Mouse (Mus musculus): ENCODE data around the gene Odr4. TPM values are rescaled to one million over a fixed set of nuclear protein-coding genes. Genes with fewer than 3 reads are reported as not detected.
A peak's percentile ranks its signal among the peaks of the same experiment; 100 is the strongest.

Gene Odr4
- polyA plus RNA-seq (2015; fragmentation: Nextera tagmentation; extraction: Ambion mirVana): 34.3 and 38.9 TPM in 2 replicates

DNA sequence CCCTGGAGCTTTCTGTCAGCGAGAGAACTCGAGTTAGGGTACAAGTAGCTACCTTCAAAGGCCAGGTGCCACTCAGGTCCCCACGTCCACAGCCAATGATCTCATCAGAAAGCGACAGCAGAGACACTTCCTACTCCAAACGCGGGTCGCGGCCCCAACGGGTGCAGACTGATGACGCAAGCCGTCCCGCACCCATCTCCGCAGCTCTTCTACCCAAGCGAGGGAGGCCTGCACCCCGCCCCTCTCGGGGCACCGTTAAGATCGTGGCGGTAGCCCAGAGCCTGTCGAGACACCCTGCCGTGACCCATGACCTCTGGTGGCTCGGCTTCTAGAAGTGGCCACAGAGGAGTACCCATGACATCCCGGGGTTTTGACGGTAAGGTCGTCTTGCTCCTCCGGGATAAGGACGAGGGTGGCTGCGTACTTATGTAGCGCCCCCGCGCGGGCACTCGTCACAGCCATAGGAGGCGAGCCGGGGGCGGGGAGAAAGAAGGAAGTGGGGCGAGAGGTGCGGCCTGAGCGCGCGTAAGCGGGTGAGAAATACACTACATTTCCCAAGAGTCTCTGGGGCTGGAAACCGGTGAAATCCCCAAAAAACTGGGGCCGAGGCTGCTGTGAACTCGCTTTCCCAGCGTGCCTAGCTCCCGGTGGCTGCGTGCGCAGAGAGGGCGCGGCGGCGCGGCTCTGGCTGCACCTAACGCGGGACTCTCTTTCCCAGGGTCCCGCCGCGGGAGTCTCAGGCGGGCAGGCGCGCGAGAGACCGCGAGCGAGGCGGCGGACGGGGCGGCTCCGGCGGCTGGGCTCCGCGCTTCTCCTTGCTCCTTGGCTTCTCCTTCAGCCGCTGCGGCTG is at the start of gene Odr4, which contains the start of gene Tpr:
Gene Odr4 (minus strand): TSS at position 443 of the 850 bp plus-strand sequence.
Gene Tpr (plus strand): TSS at position 201 of the 850 bp plus-strand sequence.
- under 1% methylated on average over 67 of the region's 76 CpGs for WGBS
- Histone ChIP-seq H3K27ac (ENCODE audit: low read length) (peak within 1 kb of the TSS; percentile 97), H3K4me2 (ENCODE audit: low read depth, low read length) (peak within 1 kb of the TSS; percentile 70), H3K9me3 (ENCODE audit: control insufficient read depth, low read length) (no peaks in the 10 kb centered on the region), H3K9ac (ENCODE audit: low read length) (peak within 1 kb of the TSS; percentile 88), H3K4me3 (ENCODE audit: low read length) (peak within 1 kb of the TSS; percentile 94), H3K27me3 (ENCODE audit: control insufficient read depth, insufficient read depth, low read depth, low read length) (no peaks in the 10 kb centered on the region), H3K4me1 (replicated peaks; ENCODE audit: control insufficient read depth, insufficient read depth, low read length) (peaks cover 4% of the 10 kb centered on the region; the same call in 1 of the 2 replicates), H3K36me3 (ENCODE audit: control insufficient read depth, insufficient read depth, low read length) (peaks cover 21% of the 10 kb centered on the region)
- ATAC-seq (ENCODE audit: low read depth): peak; percentile 98

DNA sequence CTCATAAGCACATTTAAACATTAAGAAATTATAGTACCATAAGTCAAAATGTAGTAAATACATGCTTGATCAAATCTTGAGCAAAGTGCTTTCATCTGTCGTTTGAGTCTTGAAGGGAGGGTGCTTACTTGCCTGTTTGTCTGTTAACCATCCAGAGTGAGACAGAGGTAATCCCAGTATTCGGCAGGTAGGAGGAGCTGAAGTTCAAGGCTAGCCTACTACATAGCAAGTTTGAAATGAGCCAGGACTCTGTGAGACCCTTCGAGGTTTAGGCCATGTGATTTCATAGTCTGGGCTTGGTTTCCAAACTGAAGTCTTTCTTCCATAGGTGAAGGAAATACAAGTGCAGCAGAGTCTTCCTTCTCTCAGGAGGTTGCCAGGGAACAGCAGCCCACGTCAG is 48.9 kb upstream of the Odr4 start:
- no peaks in the 10 kb centered on the region for H3K9me3 ChIP-seq (ENCODE audit: control insufficient read depth, low read length)

DNA sequence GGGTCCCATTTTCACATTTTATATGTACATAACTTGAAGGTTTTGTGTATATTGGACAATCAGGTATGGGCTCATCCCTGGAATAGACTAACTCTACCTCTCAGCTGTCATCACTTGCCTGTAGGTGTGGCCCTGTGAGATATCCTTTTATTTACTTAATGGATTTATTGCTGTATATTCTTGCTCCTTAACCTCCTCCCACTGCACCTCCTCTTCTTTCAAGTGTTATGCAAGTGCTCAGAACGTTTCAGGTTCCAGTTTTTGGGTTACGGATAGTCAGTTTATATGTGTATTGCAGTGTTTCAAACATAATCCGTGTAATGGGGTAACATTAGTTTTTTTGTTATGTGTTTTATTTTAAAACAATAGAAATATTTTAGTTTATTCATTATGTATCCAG is 45.8 kb upstream of the Odr4 start:
- 88% methylated on average over 3 of the region's 3 CpGs for WGBS
- H3K4me1 ChIP-seq (replicated peaks; ENCODE audit: control insufficient read depth, insufficient read depth, low read length): no peaks in the 10 kb centered on the region
- no peak overlapping the region for H3K9ac ChIP-seq (ENCODE audit: low read length)
- ATAC-seq (ENCODE audit: low read depth): no peak
- H3K27me3 ChIP-seq (ENCODE audit: control insufficient read depth, insufficient read depth, low read depth, low read length): no peaks in the 10 kb centered on the region
- H3K36me3 ChIP-seq (ENCODE audit: control insufficient read depth, insufficient read depth, low read length): peaks cover 50% of the 10 kb centered on the region
- H3K4me2 ChIP-seq (ENCODE audit: low read depth, low read length): no peak overlapping the region
- no peaks in the 10 kb centered on the region for H3K9me3 ChIP-seq (ENCODE audit: control insufficient read depth, low read length)
- no peak overlapping the region for H3K4me3 ChIP-seq (ENCODE audit: low read length)
- H3K27ac ChIP-seq (ENCODE audit: low read length): no peak overlapping the region

More for the DNA sequence above, 48.9 kb upstream of the Odr4 start:
- Histone ChIP-seq H3K4me2 (ENCODE audit: low read depth, low read length) (no peak overlapping the region), H3K36me3 (ENCODE audit: control insufficient read depth, insufficient read depth, low read length) (peaks cover 50% of the 10 kb centered on the region), H3K4me3 (ENCODE audit: low read length) (no peak overlapping the region), H3K9ac (ENCODE audit: low read length) (no peak overlapping the region), H3K27ac (ENCODE audit: low read length) (no peak overlapping the region), H3K27me3 (ENCODE audit: control insufficient read depth, insufficient read depth, low read depth, low read length) (no peaks in the 10 kb centered on the region), H3K4me1 (replicated peaks; ENCODE audit: control insufficient read depth, insufficient read depth, low read length) (no peaks in the 10 kb centered on the region)
- 70% methylated on average over 4 of the region's 4 CpGs for whole genome bisulfite sequencing
- no peak for ATAC-seq (ENCODE audit: low read depth)

DNA sequence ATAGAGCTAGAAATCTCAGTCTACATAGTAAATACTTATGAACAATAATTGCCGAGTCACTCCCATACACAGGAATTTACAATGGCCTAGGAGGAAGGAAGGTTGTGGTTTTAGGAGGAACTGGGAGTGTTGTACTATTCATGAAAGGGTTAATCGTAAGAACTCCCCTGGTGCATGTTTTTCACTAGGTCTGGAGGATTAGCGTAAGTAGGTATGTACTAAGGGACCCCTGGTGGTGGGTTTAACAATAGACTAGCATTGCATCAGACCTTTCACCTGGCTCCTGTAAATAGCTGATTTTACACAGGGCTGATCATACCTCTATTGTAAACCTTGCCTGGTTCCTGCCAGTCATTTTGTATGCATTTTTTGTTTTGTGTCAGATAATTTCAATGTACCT is 33.3 kb upstream of the Odr4 start:
- Histone ChIP-seq H3K9ac (ENCODE audit: low read length) (no peak overlapping the region), H3K27ac (ENCODE audit: low read length) (no peak overlapping the region), H3K36me3 (ENCODE audit: control insufficient read depth, insufficient read depth, low read length) (peaks cover 60% of the 10 kb centered on the region), H3K27me3 (ENCODE audit: control insufficient read depth, insufficient read depth, low read depth, low read length) (no peaks in the 10 kb centered on the region), H3K4me2 (ENCODE audit: low read depth, low read length) (no peak overlapping the region), H3K4me1 (replicated peaks; ENCODE audit: control insufficient read depth, insufficient read depth, low read length) (no peaks in the 10 kb centered on the region), H3K9me3 (ENCODE audit: control insufficient read depth, low read length) (no peaks in the 10 kb centered on the region), H3K4me3 (ENCODE audit: low read length) (no peak overlapping the region)
- no peak for ATAC-seq (ENCODE audit: low read depth)
- WGBS: 76% methylated on average over 3 of the region's 3 CpGs

DNA sequence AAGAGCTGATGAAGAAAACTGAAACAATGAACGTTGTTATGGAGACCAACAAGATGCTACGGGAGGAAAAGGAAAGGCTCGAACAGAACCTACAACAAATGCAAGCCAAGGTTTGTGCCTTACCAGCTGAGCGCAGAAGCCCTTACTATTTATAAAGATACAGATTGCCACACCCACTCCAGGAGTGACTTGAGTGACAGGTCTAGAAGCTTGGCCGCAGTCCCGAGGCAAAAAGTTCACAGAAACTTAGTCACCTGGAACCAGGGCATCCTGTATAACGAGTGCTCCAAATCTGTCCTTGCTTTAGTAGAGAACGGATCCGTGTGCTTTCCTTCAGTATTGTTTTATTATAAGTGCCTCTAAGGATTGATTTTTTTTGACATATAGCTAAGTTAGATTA is 32.8 kb upstream of the Odr4 start:
- H3K27ac ChIP-seq (ENCODE audit: low read length): no peak overlapping the region
- no peaks in the 10 kb centered on the region for H3K27me3 ChIP-seq (ENCODE audit: control insufficient read depth, insufficient read depth, low read depth, low read length)
- H3K4me1 ChIP-seq (replicated peaks; ENCODE audit: control insufficient read depth, insufficient read depth, low read length): no peaks in the 10 kb centered on the region
- no peak overlapping the region for H3K4me2 ChIP-seq (ENCODE audit: low read depth, low read length)
- H3K9me3 ChIP-seq (ENCODE audit: control insufficient read depth, low read length): no peaks in the 10 kb centered on the region
- peaks cover 58% of the 10 kb centered on the region for H3K36me3 ChIP-seq (ENCODE audit: control insufficient read depth, insufficient read depth, low read length)
- WGBS: 91% methylated on average over 9 of the region's 9 CpGs
- H3K9ac ChIP-seq (ENCODE audit: low read length): no peak overlapping the region
- ATAC-seq (ENCODE audit: low read depth): no peak
- H3K4me3 ChIP-seq (ENCODE audit: low read length): no peak overlapping the region

DNA sequence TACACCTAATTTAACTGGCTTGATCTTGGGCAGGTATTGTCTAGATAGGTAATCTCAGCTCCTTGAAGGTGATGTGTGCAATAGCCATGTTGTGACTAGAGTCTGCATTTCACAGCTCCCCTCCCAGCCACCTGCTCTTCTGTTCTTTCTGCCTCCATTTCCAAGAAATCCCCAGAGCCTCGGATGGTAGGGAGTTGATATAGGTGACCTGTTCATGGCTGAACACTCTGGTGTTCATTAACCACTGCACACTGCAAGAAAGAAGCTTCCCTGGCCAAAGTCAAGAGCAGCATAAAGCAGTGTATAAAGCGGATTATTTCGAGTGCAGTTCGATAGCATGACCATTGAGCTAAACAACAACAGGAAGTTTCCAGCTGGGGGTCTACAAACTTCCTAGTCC is 25.5 kb upstream of the Odr4 start:
- no peak overlapping the region for H3K27ac ChIP-seq (ENCODE audit: low read length)
- H3K9me3 ChIP-seq (ENCODE audit: control insufficient read depth, low read length): no peaks in the 10 kb centered on the region
- no peak overlapping the region for H3K9ac ChIP-seq (ENCODE audit: low read length)
- H3K4me3 ChIP-seq (ENCODE audit: low read length): no peak overlapping the region
- H3K4me2 ChIP-seq (ENCODE audit: low read depth, low read length): no peak overlapping the region
- no peak for ATAC-seq (ENCODE audit: low read depth)
- no peaks in the 10 kb centered on the region for H3K27me3 ChIP-seq (ENCODE audit: control insufficient read depth, insufficient read depth, low read depth, low read length)
- H3K36me3 ChIP-seq (ENCODE audit: control insufficient read depth, insufficient read depth, low read length): peaks cover 56% of the 10 kb centered on the region
- no peaks in the 10 kb centered on the region for H3K4me1 ChIP-seq (replicated peaks; ENCODE audit: control insufficient read depth, insufficient read depth, low read length)
- 90% methylated on average over 4 of the region's 4 CpGs for WGBS

DNA sequence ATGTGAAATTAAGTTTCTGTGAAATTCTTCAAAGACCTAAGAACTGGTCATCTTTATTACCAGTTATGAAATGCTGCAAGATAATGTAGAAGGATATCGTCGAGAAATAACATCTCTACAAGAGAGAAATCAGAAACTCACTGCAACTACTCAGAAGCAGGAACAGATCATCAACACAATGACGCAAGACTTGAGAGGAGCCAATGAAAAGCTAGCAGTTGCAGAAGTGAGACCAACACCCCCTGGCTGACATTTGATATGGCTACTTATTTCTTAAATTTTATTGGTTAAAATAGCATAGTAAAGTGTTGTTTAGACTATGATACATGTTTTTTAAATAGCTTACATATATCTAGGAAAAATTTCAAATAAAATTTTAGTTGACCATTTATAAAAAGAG is 23.1 kb upstream of the Odr4 start:
- Histone ChIP-seq H3K36me3 (ENCODE audit: control insufficient read depth, insufficient read depth, low read length) (peaks cover 57% of the 10 kb centered on the region), H3K4me3 (ENCODE audit: low read length) (no peak overlapping the region), H3K27me3 (ENCODE audit: control insufficient read depth, insufficient read depth, low read depth, low read length) (no peaks in the 10 kb centered on the region), H3K4me1 (replicated peaks; ENCODE audit: control insufficient read depth, insufficient read depth, low read length) (no peaks in the 10 kb centered on the region), H3K9ac (ENCODE audit: low read length) (no peak overlapping the region), H3K27ac (ENCODE audit: low read length) (no peak overlapping the region), H3K9me3 (ENCODE audit: control insufficient read depth, low read length) (no peaks in the 10 kb centered on the region), H3K4me2 (ENCODE audit: low read depth, low read length) (no peak overlapping the region)
- WGBS: 88% methylated on average over 3 of the region's 3 CpGs
- no peak for ATAC-seq (ENCODE audit: low read depth)

DNA sequence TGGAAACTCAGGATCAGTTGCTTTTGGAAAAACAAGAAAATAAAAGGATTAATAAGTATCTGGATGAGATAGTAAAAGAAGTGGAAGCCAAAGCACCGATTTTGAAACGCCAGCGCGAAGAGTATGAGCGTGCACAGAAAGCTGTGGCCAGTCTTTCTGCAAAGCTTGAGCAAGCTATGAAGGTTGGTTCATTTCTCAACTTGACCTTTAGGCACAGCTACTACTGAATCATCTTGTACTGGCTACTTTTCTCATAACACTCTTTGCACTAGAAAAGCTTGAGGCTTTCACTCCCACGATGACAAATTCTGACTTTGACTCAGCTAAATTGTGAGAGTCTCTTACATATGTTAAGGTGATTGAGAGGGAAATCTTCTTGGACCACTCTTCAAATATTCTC is 17.1 kb upstream of the Odr4 start:
- Histone ChIP-seq H3K27me3 (ENCODE audit: control insufficient read depth, insufficient read depth, low read depth, low read length) (no peaks in the 10 kb centered on the region), H3K4me3 (ENCODE audit: low read length) (no peak overlapping the region), H3K9ac (ENCODE audit: low read length) (no peak overlapping the region), H3K9me3 (ENCODE audit: control insufficient read depth, low read length) (no peaks in the 10 kb centered on the region), H3K27ac (ENCODE audit: low read length) (no peak overlapping the region), H3K36me3 (ENCODE audit: control insufficient read depth, insufficient read depth, low read length) (peaks cover 42% of the 10 kb centered on the region), H3K4me1 (replicated peaks; ENCODE audit: control insufficient read depth, insufficient read depth, low read length) (no peaks in the 10 kb centered on the region), H3K4me2 (ENCODE audit: low read depth, low read length) (no peak overlapping the region)
- 93% methylated on average over 6 of the region's 6 CpGs for WGBS
- no peak for ATAC-seq (ENCODE audit: low read depth)

DNA sequence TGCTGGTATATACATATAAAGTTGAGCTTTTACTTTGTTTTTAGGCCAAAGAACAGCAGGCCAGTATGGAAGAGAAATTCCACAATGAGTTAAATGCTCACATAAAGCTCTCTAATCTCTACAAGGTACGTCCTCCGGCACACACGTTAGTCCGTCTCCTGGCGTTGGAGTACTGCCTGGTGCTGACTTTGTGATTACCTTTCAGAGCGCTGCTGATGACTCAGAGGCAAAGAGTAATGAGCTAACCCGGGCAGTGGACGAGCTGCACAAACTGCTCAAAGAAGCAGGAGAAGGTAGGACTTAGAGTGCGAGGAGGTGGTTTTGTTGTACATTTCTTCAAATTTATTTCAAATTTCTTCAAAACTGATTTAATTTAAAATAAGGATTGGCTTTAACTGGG is 14.4 kb upstream of the Odr4 start:
- Histone ChIP-seq H3K4me1 (replicated peaks; ENCODE audit: control insufficient read depth, insufficient read depth, low read length) (no peaks in the 10 kb centered on the region), H3K27me3 (ENCODE audit: control insufficient read depth, insufficient read depth, low read depth, low read length) (no peaks in the 10 kb centered on the region), H3K36me3 (ENCODE audit: control insufficient read depth, insufficient read depth, low read length) (peaks cover 29% of the 10 kb centered on the region), H3K27ac (ENCODE audit: low read length) (no peak overlapping the region), H3K4me3 (ENCODE audit: low read length) (no peak overlapping the region), H3K9ac (ENCODE audit: low read length) (no peak overlapping the region), H3K4me2 (ENCODE audit: low read depth, low read length) (no peak overlapping the region), H3K9me3 (ENCODE audit: control insufficient read depth, low read length) (no peaks in the 10 kb centered on the region)
- WGBS: 75% methylated on average over 9 of the region's 9 CpGs
- ATAC-seq (ENCODE audit: low read depth): no peak
